Mouse (Mus musculus) kidney, embryonic 14.5 days (tissue): Measurements from ENCODE around the gene Il4ra. TPM values are rescaled to one million over a fixed set of nuclear protein-coding genes. Genes with fewer than 3 reads are reported as not detected.

ENCODE experiments used
- ATAC-seq: fragments of 200-750 bp; cut with Nextera tagmentation; 2 replicates; pipeline ENCODE4 v1.8.0; 2017; ENCODE audit warnings: moderate number of reproducible peaks, mild to moderate bottlenecking, moderate TSS enrichment, moderate library complexity; ENCODE audit not compliant: low FRiP score, low TSS enrichment
- H3K27ac ChIP-seq: fragments of 300-500 bp; sonication (generic); 2 replicates; pipeline ENCODE4 v1.5.1; 2014; ENCODE audit warnings: low read depth, mild to moderate bottlenecking, low read length, moderate library complexity, mixed read lengths
- H3K27me3 ChIP-seq: fragments of 300-500 bp; sonication (generic); 2 replicates; pipeline ENCODE4 v1.6.1; 2014; ENCODE audit warnings: mild to moderate bottlenecking, low read length; ENCODE audit not compliant: control insufficient read depth, insufficient read depth
- H3K36me3 ChIP-seq: fragments of 300-500 bp; sonication (generic); 2 replicates; pipeline ENCODE4 v1.6.1; 2014; ENCODE audit warnings: low read length, mixed read lengths; ENCODE audit not compliant: control insufficient read depth, insufficient read depth
- H3K4me1 ChIP-seq: fragments of 300-500 bp; sonication (generic); 2 replicates; pipeline ENCODE4 v1.6.1; 2014; ENCODE audit warnings: low read length, mixed read lengths; ENCODE audit not compliant: control insufficient read depth, insufficient read depth
- H3K4me2 ChIP-seq: fragments of 300-500 bp; sonication (generic); replicated peaks from 2 replicates; pipeline ENCODE4 v1.6.1; 2014; ENCODE audit warnings: low read depth, mild to moderate bottlenecking, low read length
- H3K4me3 ChIP-seq: fragments of 300-500 bp; sonication (generic); 2 replicates; pipeline ENCODE4 v1.5.1; 2014; ENCODE audit warnings: mild to moderate bottlenecking, low read length
- H3K9ac ChIP-seq: fragments of 300-500 bp; sonication (generic); 2 replicates; pipeline ENCODE4 v1.6.1; 2014; ENCODE audit warnings: low read depth, mild to moderate bottlenecking, low read length, moderate library complexity
- H3K9me3 ChIP-seq: fragments of 300-500 bp; sonication (generic); 2 replicates; pipeline ENCODE4 v1.6.1; 2016; ENCODE audit warnings: low read length; ENCODE audit not compliant: control insufficient read depth
- WGBS: fragments of 180-500 bp; shearing (Covaris S2); extraction: QIAGEN DNeasy Blood & Tissue Kit; methylation state at CpG from one replicate; pipeline ENCODE4 v1.1.7; 2014; 5-methylcytosine and 5-hydroxymethylcytosine counted together
- polyA plus RNA-seq: library from polyadenylated mRNA; unstranded; fragments of >200 nt; fragmentation: Nextera tagmentation; extraction: Ambion mirVana; gene quantifications from 2 replicates; pipeline ENCODE4 v1.2.1, GENCODE M21; 2014

Gene Il4ra
- 4.0 and 5.9 TPM in 2 replicates for polyA plus RNA-seq

DNA sequence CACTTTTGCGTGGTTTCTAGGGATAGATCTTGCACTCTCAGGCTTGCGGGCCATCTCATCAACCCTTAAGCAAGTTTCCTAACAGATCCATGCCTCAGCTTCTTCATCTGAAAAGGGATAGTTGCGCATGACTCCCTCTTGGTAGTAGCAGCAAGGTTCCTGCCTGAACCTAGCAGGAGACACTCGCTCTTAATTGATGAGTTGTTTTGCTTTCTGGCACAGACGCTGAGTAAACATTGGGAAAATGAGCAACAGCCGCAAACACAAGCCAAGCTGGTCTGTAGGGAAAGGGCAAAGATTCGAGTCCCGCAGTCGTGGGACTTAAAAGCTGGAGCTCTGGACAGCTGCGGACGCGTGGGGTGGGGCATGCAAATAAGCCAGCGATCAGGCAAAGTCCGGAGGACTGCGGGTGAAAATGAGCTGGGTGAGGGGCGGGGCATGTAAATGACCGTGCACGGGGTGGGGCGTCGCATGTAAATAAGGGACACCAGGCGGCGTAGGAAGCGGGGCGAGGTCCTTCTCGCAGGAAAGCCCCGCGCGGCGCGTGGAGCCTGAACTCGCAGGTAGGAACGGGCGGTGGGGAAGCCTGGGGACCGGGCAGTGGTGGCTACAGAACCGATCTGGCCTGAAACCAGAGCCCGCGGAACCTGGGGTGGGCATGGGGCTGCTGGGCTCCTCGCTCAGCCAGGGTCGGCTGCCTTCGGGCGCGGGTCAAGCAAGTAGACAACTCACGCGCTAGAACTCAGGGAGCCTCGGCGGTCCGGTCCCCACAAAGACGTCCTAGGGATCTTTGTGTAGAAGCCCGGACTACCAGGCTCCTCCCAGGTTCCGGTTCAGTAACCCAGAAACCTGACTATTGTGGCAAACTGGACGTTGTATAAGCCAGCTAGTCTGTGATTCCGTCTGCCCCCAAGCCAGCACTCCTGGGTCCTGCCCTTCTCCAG lies at the start of gene Il4ra:
Il4ra (plus strand) TSS at position 355 of the 944 bp plus-strand sequence.
- Histone ChIP-seq H3K4me2 (peak within 1 kb of the TSS; percentile 70), H3K36me3 (no peaks in the 10 kb centered on the region), H3K27ac (no peak within 1 kb of the TSS), H3K9ac (peak within 1 kb of the TSS; percentile 70), H3K27me3 (no peaks in the 10 kb centered on the region), H3K4me1 (peaks cover 7% of the 10 kb centered on the region; the same call in 1 of the 2 replicates), H3K9me3 (no peaks in the 10 kb centered on the region), H3K4me3 (peak within 1 kb of the TSS; percentile 53)
- peak; percentile 96 for ATAC-seq
- WGBS: 1% methylated on average over 52 of the region's 52 CpGs

DNA sequence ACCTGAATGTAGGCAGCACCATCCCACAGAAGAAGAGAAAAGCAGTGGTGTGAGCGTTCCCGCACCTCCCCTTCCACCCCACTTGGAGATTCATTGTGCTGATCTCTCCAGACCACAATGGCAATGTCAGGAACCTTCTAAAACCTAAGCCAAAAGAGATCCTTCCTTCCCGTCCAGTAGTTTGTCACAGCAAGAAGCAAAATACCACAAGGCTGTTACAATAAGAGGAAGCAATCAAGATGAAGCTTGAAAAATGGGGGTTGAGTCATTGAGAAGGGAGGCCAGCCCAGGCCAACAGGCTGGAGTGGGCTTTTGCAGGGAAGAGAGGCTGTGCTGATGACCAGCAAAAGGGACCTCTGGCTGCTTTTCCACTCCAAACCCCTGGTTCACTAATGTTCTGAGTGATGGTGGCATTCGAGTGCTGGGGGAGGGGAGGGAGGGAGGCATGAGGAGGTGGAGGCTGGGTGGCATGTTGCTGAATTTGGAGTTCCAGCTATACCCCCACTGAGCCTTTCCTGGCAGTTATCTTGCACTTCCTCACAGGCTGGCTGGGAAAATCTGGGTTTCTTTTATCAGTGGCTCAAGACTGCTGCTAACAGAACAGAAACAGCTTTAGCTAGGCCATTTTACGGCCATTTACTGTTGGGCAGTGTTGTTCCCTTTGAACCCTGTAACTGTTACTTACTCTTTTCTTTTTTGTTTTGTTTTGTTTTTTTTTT lies 48.4 kb upstream of the Il4ra start:
- Histone ChIP-seq H3K4me3 (no peak overlapping the region), H3K36me3 (no peaks in the 10 kb centered on the region), H3K27me3 (no peaks in the 10 kb centered on the region), H3K9ac (no peak overlapping the region), H3K4me1 (no peaks in the 10 kb centered on the region), H3K27ac (no peak overlapping the region), H3K4me2 (no peak overlapping the region), H3K9me3 (no peaks in the 10 kb centered on the region)
- ATAC-seq: no peak
- WGBS: 82% methylated on average over 5 of the region's 5 CpGs

DNA sequence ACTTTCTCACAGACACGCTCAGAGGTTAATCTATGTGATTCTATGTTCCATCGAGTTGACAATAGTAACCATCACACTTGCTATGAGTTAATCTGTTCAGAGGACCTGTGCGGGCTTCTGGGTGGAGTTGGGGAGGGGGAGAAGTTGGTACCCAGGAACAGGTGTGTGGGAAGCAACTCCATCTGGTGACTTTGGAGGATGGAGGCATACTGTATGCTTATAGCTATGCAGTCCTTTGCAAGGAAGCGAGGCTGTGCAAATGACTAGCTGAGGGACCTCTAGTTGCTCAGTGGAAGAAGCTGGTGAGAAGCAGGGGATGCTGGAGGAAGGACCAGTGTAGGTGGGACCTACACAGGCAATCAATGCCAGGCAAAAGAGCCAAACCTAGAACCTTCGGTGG lies 47.3 kb upstream of the Il4ra start:
- H3K27ac ChIP-seq: no peak overlapping the region
- H3K4me1 ChIP-seq: no peaks in the 10 kb centered on the region
- ATAC-seq: no peak
- 92% methylated on average over 5 of the region's 5 CpGs for WGBS
- H3K27me3 ChIP-seq: no peaks in the 10 kb centered on the region
- H3K36me3 ChIP-seq: no peaks in the 10 kb centered on the region
- H3K9ac ChIP-seq: no peak overlapping the region
- H3K4me2 ChIP-seq: no peak overlapping the region
- no peaks in the 10 kb centered on the region for H3K9me3 ChIP-seq
- H3K4me3 ChIP-seq: no peak overlapping the region

DNA sequence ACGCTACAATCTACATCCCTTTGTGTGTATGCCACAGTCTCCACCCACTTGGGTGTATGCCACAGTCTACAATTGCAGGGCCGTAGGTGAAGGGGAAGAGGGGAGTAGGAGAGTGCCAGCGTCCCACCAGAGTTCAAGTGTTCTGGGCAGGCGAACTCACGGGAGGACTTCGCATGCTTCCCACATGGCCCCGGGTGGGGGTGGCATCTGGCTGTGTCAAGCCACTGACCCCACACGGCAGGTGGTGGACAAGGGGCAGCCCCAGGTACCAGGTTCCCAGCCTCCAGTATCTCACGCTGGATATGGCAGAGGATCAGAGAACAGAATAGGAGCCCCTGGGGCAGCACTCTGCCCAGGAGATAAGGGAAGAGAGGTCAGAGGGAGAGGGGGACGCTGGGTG lies 46.4 kb upstream of the Il4ra start:
- no peaks in the 10 kb centered on the region for H3K4me1 ChIP-seq
- H3K27ac ChIP-seq: no peak overlapping the region
- no peak overlapping the region for H3K4me2 ChIP-seq
- H3K4me3 ChIP-seq: no peak overlapping the region
- WGBS: 84% methylated on average over 10 of the region's 10 CpGs
- H3K9ac ChIP-seq: no peak overlapping the region
- no peak for ATAC-seq
- no peaks in the 10 kb centered on the region for H3K36me3 ChIP-seq
- no peaks in the 10 kb centered on the region for H3K27me3 ChIP-seq
- no peaks in the 10 kb centered on the region for H3K9me3 ChIP-seq

DNA sequence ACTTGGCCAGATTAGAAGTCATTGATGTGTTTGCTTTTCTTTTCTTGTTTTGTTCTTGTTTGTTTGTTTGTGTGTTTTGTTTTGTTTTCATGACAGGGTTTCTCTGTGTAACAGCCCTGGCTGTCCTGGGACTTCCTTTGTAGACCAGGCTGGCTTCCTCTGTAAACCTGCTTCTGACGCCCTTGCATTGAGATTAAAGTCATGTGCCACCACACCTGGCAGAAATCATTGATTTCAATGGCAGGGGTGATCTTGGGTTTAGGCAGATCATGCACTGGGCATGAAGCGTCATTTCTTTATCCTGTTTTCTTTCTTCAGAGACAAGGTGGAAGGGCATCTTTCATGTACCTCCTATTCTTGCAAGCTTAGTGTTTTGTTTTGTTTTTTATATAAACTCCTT lies 44.6 kb upstream of the Il4ra start:
- H3K4me2 ChIP-seq: no peak overlapping the region
- H3K27ac ChIP-seq: no peak overlapping the region
- H3K9me3 ChIP-seq: no peaks in the 10 kb centered on the region
- WGBS: 85% methylated on average over 2 of the region's 2 CpGs
- no peaks in the 10 kb centered on the region for H3K36me3 ChIP-seq
- no peaks in the 10 kb centered on the region for H3K27me3 ChIP-seq
- ATAC-seq: no peak
- no peak overlapping the region for H3K9ac ChIP-seq
- H3K4me1 ChIP-seq: no peaks in the 10 kb centered on the region
- H3K4me3 ChIP-seq: no peak overlapping the region

DNA sequence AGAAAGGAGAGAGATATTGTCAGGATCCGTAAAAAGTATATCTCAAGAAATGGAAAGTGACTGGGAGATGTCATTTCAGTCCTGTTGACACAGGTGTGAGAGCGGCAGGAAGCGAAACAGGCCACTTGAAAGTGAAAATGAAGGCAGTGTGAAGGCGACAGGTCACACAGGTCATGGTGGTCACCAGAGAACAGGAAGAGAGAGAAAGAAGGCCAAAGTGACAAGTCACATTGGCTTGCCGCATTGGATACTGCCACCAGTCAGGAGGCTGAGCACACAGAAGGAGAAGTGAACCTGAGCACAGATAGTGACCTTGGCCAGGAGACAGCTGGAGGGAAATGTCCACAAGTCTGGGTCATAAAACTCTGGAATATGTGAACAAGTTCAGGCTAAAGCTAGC lies 40.5 kb upstream of the Il4ra start:
- ATAC-seq: no peak
- no peak overlapping the region for H3K4me3 ChIP-seq
- WGBS: 75% methylated on average over 5 of the region's 5 CpGs
- H3K4me2 ChIP-seq: no peak overlapping the region
- H3K36me3 ChIP-seq: no peaks in the 10 kb centered on the region
- H3K4me1 ChIP-seq: no peaks in the 10 kb centered on the region
- H3K27me3 ChIP-seq: no peaks in the 10 kb centered on the region
- no peak overlapping the region for H3K27ac ChIP-seq
- no peaks in the 10 kb centered on the region for H3K9me3 ChIP-seq
- H3K9ac ChIP-seq: no peak overlapping the region

DNA sequence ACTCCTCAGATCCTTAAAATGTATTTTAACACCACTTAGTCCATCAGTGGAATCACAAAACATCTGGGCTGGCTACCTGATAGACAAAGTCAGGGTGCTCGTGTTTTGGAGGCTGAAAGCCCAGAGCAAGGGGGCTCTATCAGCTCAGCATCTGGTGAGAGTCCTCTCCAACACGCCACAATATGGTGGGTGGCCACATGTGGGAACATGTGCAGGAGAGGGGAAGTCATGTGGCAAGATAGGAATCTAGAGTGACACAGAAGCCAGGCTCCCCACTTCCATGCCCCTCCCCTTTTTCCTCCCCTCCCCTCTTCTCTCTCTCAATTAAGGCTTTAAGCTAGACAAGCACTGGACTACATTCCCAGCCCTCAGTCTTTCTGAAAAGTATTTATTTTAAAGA lies 40.1 kb upstream of the Il4ra start:
- Histone ChIP-seq H3K9me3 (no peaks in the 10 kb centered on the region), H3K27ac (no peak overlapping the region), H3K27me3 (no peaks in the 10 kb centered on the region), H3K9ac (no peak overlapping the region), H3K4me1 (no peaks in the 10 kb centered on the region), H3K36me3 (no peaks in the 10 kb centered on the region), H3K4me2 (no peak overlapping the region), H3K4me3 (no peak overlapping the region)
- ATAC-seq: no peak
- WGBS: 81% methylated on average over 2 of the region's 2 CpGs

DNA sequence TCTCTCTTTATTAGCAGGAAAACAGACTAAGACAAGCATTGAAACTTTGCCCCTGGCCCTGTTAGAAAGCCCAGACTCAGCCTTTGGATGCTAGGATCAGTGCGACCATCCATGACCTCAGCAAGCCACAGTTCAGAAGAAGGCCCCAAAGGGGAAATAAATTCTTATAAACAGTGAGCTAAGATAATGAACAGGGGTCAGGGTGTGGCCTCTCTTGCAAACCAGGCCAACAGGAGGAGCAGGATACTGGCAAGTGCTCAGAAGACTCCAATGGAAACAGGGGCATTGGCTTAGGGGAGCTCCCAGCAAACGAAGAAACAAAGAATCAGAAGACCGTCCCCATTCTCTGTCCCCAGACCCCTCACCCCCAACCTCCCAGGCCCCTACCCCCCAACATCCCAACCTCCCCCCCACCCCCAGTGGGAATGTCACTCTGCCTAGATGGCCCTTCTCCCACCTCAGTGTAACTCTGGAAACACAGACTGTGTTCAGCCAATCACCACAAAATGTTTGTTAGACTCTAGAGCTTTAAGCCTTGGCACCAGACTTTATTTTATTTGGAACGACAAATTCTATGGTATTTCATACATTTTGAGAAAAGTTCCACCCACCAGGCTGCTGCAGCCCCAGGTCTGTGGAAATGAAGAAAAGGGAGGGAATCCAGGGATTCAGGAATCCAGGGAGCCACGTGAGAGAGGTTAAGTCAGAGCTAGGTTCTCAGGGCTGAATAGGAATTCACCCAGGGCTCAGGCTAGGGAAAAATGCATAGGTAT lies 36.7 kb upstream of the Il4ra start:
- Histone ChIP-seq H3K27me3 (no peaks in the 10 kb centered on the region), H3K4me3 (no peak overlapping the region), H3K36me3 (no peaks in the 10 kb centered on the region), H3K4me1 (no peaks in the 10 kb centered on the region), H3K27ac (no peak overlapping the region; the same call in 1 of the 2 replicates), H3K9me3 (no peaks in the 10 kb centered on the region), H3K4me2 (no peak overlapping the region), H3K9ac (no peak overlapping the region)
- ATAC-seq: peak; percentile 53; the same call in 1 of the 2 replicates
- 55% methylated on average over 5 of the region's 5 CpGs for WGBS
